Mouse (Mus musculus) cerebellum, adult 18-20 months (tissue): ENCODE data around the gene Sly.
"Not testable (repeated sequence)": the region's sequence is repeated elsewhere in the genome, so short reads cannot be mapped to it uniquely, and the experiment has no call there.

ENCODE experiments used
- DNase-seq, 2 experiments: peaks; one replicate each; pipeline ENCODE4 v3.0.0; 2021

The Sly gene

DNA sequence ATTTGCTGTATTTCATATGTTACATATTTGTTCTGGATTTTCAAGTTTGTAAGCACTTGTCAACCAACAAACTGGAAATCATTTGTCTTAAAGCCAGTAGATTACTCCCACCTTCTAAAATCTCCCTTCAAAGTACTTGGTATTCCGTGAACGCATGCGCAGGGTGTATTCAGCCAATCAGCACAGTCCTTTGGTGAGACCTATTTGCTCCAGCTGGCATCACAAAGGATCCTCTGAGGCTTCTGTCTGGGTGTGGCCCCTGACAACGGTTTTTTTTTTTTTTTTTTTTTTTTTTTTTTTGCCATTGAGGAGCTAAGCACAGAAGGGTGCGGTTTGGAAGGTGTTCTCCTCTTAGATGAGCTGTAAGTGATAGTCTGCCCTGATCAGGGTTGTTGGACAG lies at the start of gene Sly:
TSS of gene Sly (plus strand) at position 301 of the 400 bp plus-strand sequence.
- not testable (repeated sequence) for DNase-seq
